ENCODE assay signal across 14 mouse cellular contexts in genomic region chr7:48963554-48963953, GRCm38 (mm10). TPM values are rescaled to one million over a fixed set of nuclear protein-coding genes. Genes with fewer than 3 reads are reported as not detected.
DNase-seq lines count a peak whose midpoint lies in the region; ATAC-seq and TF ChIP-seq lines count a peak whose summit lies in the region.
"Had no signal": no experiment of that assay in that cellular context is flagged by ENCODE, and none has a peak within 500 bp of the region (broad histone marks: within the 10 kb centered on the region; RNA-seq: fewer than 3 reads in every experiment).

No protein-coding gene starts in this region.

- no peak for TF ChIP-seq EP300 in stomach, postnatal 0 days (optimal IDR thresholded peaks at IDR 0.05)

- peak overlapping the region; percentile 65 for H3K27ac ChIP-seq in hindbrain, embryonic 14.5 days
- peak overlapping the region; percentile 32; the same call in 1 of the 2 replicates for H3K27ac ChIP-seq in midbrain, embryonic 12.5 days (replicated peaks)
- no peak overlapping the region for H3K27ac ChIP-seq in neural tube, embryonic 14.5 days (ENCODE audit: low read depth, low read length)
- no peak overlapping the region for H3K27ac ChIP-seq in stomach, postnatal 0 days (replicated peaks)
- H3K27ac ChIP-seq: kidney, postnatal 0 days; limb, embryonic 13.5 days; liver, embryonic 14.5 days had no signal

- ATAC-seq in hindbrain, embryonic 14.5 days (ENCODE audit: low FRiP score): no peak
- ATAC-seq in midbrain, embryonic 12.5 days (ENCODE audit: low FRiP score, low read depth): no peak
- ATAC-seq in neural tube, embryonic 14.5 days (ENCODE audit: low read depth): no peak
- ATAC-seq in stomach, postnatal 0 days (ENCODE audit: low FRiP score, low TSS enrichment): no peak
- no peak for ATAC-seq in erythroblast, adult 5-6 weeks (replicated peaks; ENCODE audit: low FRiP score, poor library complexity, severe bottlenecking)
- ATAC-seq: lung, postnatal 0 days had no signal

- H3K4me2 ChIP-seq in hindbrain, embryonic 14.5 days (replicated peaks): peak overlapping the region; percentile 86
- H3K4me2 ChIP-seq in midbrain, embryonic 12.5 days (replicated peaks): peak overlapping the region; percentile 86
- H3K4me2 ChIP-seq in neural tube, embryonic 14.5 days (ENCODE audit: low read depth, low read length): peak overlapping the region; percentile 4; the same call in 1 of the 2 replicates
- H3K4me2 ChIP-seq in stomach, postnatal 0 days (replicated peaks; ENCODE audit: low read depth): no peak overlapping the region
- H3K4me2 ChIP-seq: limb, embryonic 13.5 days had no signal

- no peaks in the 10 kb centered on the region for H3K9me3 ChIP-seq in hindbrain, embryonic 14.5 days (ENCODE audit: control insufficient read depth, low read length)
- no peaks in the 10 kb centered on the region for H3K9me3 ChIP-seq in midbrain, embryonic 12.5 days
- no peaks in the 10 kb centered on the region for H3K9me3 ChIP-seq in neural tube, embryonic 14.5 days (ENCODE audit: control insufficient read depth, low read length)
- H3K9me3 ChIP-seq in stomach, postnatal 0 days (ENCODE audit: control insufficient read depth, low read length): no peaks in the 10 kb centered on the region
- H3K9me3 ChIP-seq: limb, embryonic 13.5 days had no signal

- no peaks in the 10 kb centered on the region for H3K36me3 ChIP-seq in hindbrain, embryonic 14.5 days (replicated peaks; ENCODE audit: control insufficient read depth, insufficient read depth)
- H3K36me3 ChIP-seq in midbrain, embryonic 12.5 days: peaks cover 3% of the 10 kb centered on the region; the same call in 1 of the 2 replicates
- no peaks in the 10 kb centered on the region for H3K36me3 ChIP-seq in neural tube, embryonic 14.5 days (ENCODE audit: control insufficient read depth, insufficient read depth, low read length)
- no peaks in the 10 kb centered on the region for H3K36me3 ChIP-seq in stomach, postnatal 0 days (ENCODE audit: control insufficient read depth, insufficient read depth, low read length)
- H3K36me3 ChIP-seq: limb, embryonic 13.5 days had no signal

- intact Hi-C loops in left cerebral cortex, postnatal 4 days (cut with DNase I): no loop called here

- peak overlapping the region; percentile 14; the same call in 1 of the 2 replicates for H3K4me3 ChIP-seq in hindbrain, embryonic 14.5 days (replicated peaks; ENCODE audit: low read length)
- H3K4me3 ChIP-seq in midbrain, embryonic 12.5 days: peak overlapping the region; percentile 13; the same call in 1 of the 2 replicates
- no peak overlapping the region for H3K4me3 ChIP-seq in neural tube, embryonic 14.5 days (ENCODE audit: low read depth, low read length)
- H3K4me3 ChIP-seq in stomach, postnatal 0 days (ENCODE audit: low read depth, low read length): no peak overlapping the region
- H3K4me3 ChIP-seq: limb, embryonic 13.5 days; myocyte had no signal

- peak; percentile 59 for DNase-seq in left cerebral cortex, postnatal 4 days
- DNase-seq in left cerebral cortex, adult 9 months (ENCODE audit: low spot score in 2 of 2): no peak
- DNase-seq in hindbrain, embryonic 14.5 days (ENCODE audit: low spot score): no peak
- no peak for DNase-seq in stomach, postnatal 0 days (ENCODE audit: low spot score)
- DNase-seq: kidney, adult 11 months; thymus, postnatal 36 days had no signal

- H3K27me3 ChIP-seq in hindbrain, embryonic 14.5 days (ENCODE audit: control insufficient read depth, insufficient read depth, low read length): no peaks in the 10 kb centered on the region
- H3K27me3 ChIP-seq in midbrain, embryonic 12.5 days: peaks cover 47% of the 10 kb centered on the region
- no peaks in the 10 kb centered on the region for H3K27me3 ChIP-seq in neural tube, embryonic 14.5 days (ENCODE audit: control insufficient read depth, insufficient read depth, low read length)
- no peaks in the 10 kb centered on the region for H3K27me3 ChIP-seq in stomach, postnatal 0 days (ENCODE audit: control insufficient read depth, insufficient read depth, low read length)

- H3K4me1 ChIP-seq in hindbrain, embryonic 14.5 days (replicated peaks; ENCODE audit: control insufficient read depth, insufficient read depth, low read length): peaks cover 84% of the 10 kb centered on the region
- peaks cover 81% of the 10 kb centered on the region for H3K4me1 ChIP-seq in midbrain, embryonic 12.5 days
- peaks cover 52% of the 10 kb centered on the region for H3K4me1 ChIP-seq in neural tube, embryonic 14.5 days (ENCODE audit: control insufficient read depth, insufficient read depth, low read length)
- H3K4me1 ChIP-seq in stomach, postnatal 0 days (replicated peaks; ENCODE audit: control insufficient read depth, insufficient read depth): no peaks in the 10 kb centered on the region

- WGBS in hindbrain, embryonic 14.5 days: 23% methylated on average over 4 of the region's 4 CpGs
- 44% methylated on average over 4 of the region's 4 CpGs for WGBS in midbrain, embryonic 12.5 days
- WGBS in neural tube, embryonic 14.5 days: 14% methylated on average over 4 of the region's 4 CpGs
- 51% methylated on average over 4 of the region's 4 CpGs for WGBS in stomach, postnatal 0 days

- TF ChIP-seq CTCF in stomach, postnatal 0 days (IDR thresholded peaks at IDR 0.05; ENCODE audit: low read depth): no peak

- peak overlapping the region; percentile 38 for H3K9ac ChIP-seq in hindbrain, embryonic 14.5 days
- peak overlapping the region; percentile 15; the same call in 1 of the 2 replicates for H3K9ac ChIP-seq in midbrain, embryonic 12.5 days (replicated peaks)
- no peak overlapping the region for H3K9ac ChIP-seq in neural tube, embryonic 14.5 days (replicated peaks; ENCODE audit: low read depth, low read length)
- H3K9ac ChIP-seq in stomach, postnatal 0 days (ENCODE audit: low read length): no peak overlapping the region
- H3K9ac ChIP-seq: limb, embryonic 13.5 days; liver, embryonic 14.5 days had no signal

RNA-seq across cellular contexts. Expression of gene Nav2, which starts 55.0 kb away (rescaled TPM):
- total RNA-seq in left cerebral cortex, postnatal 4 days (2021): 100 to 1,000 TPM; 200 to 220 TPM
- polyA plus RNA-seq in hindbrain, embryonic 14.5 days (2014; fragmentation: Nextera tagmentation; extraction: Ambion mirVana): 19.5 and 28.2 TPM in 2 replicates
- 23.0 and 24.5 TPM in 2 replicates for polyA plus RNA-seq in midbrain, embryonic 12.5 days (2016; fragmentation: Nextera tagmentation; extraction: Ambion mirVana)
- 24.7 and 36.5 TPM in 2 replicates for polyA plus RNA-seq in neural tube, embryonic 14.5 days (2014; fragmentation: Nextera tagmentation; extraction: Ambion mirVana)
- 6.0 TPM in 2 replicates for polyA plus RNA-seq in stomach, postnatal 0 days (2015; fragmentation: Nextera tagmentation; extraction: Ambion mirVana)
- total RNA-seq in erythroblast, adult 5-6 weeks (2015; ENCODE audit: low replicate concordance): 1.9 and 5.6 TPM in 2 replicates
- 3.9 and 4.6 TPM in 2 replicates for total RNA-seq in erythroblast, adult 5-6 weeks (2017; ENCODE audit: low replicate concordance)

Comparison
In these comparisons a context has a peak if more than half of its experiments do, and no peak if none do; other contexts are left out.
1. H3K27ac ChIP-seq: peak in hindbrain, embryonic 14.5 days (single experiment) and midbrain, embryonic 12.5 days (single experiment); none in neural tube, embryonic 14.5 days (single experiment) and stomach, postnatal 0 days (single experiment).
2. H3K4me3 ChIP-seq: peak in hindbrain, embryonic 14.5 days (single experiment) and midbrain, embryonic 12.5 days (single experiment); none in neural tube, embryonic 14.5 days (single experiment) and stomach, postnatal 0 days (single experiment).
3. H3K9ac ChIP-seq: peak in hindbrain, embryonic 14.5 days (single experiment) and midbrain, embryonic 12.5 days (single experiment); none in neural tube, embryonic 14.5 days (single experiment) and stomach, postnatal 0 days (single experiment).